Mouse (Mus musculus): ENCODE measurements around the gene Zcchc4.
"Not testable (repeated sequence)": the region's sequence is repeated elsewhere in the genome, so short reads cannot be mapped to it uniquely, and the experiment has no call there.

Zcchc4 gene

DNA sequence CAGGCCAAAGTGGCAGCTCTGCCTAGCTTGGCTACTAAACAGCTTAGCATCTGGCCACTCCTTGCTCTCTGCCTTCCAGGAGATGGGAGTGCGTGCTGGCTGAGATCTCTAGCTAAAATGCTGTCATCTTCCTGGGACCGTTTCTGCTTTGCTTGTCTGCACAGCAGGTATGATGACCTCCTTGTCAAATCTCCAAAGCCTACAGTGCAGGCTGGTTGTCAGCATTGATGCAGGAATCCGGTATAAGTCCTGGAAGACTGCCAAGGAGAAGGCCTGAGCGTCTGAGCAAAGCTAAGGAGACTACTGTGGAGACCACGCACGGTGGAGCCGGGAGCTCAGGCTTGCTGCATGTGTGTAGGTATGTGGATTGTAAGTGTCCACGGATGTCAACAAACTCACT is at the start of gene Zcchc4:
Gene Zcchc4, plus strand, starts transcription at position 173 of the 400 bp plus-strand sequence.
- DNase-seq (ENCODE audit: low spot score) = no peak

DNA sequence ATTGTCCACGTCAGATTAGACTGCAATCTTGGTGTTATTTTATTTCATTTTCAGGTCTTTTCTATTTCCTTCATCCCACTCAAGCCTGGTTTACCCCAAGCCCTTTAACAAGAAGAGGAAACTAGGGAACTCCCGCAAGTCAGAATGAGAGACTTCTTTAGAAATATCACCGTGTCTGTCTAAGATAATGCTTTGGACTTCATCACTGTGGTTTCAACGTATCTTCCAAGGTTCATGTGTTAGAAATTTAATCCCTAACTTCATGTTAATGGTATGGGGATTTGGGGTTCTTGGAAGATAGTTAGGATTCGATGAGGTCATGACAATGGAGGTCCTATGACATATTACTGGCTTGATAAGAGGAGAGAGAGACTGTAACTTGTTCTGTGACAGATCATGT is 47.5 kb upstream of the Zcchc4 start:
- no peak for DNase-seq (ENCODE audit: low spot score)

- DNase-seq (ENCODE audit: low spot score) = no peak
These were observed 42.4 kb upstream of the Zcchc4 start for GRCm38 (mm10) chr5:52732811-52733210.

GRCm38 (mm10) chr5:52736046-52736445 is 39.2 kb upstream of the Zcchc4 start:
- DNase-seq (ENCODE audit: low spot score) = no peak

DNA sequence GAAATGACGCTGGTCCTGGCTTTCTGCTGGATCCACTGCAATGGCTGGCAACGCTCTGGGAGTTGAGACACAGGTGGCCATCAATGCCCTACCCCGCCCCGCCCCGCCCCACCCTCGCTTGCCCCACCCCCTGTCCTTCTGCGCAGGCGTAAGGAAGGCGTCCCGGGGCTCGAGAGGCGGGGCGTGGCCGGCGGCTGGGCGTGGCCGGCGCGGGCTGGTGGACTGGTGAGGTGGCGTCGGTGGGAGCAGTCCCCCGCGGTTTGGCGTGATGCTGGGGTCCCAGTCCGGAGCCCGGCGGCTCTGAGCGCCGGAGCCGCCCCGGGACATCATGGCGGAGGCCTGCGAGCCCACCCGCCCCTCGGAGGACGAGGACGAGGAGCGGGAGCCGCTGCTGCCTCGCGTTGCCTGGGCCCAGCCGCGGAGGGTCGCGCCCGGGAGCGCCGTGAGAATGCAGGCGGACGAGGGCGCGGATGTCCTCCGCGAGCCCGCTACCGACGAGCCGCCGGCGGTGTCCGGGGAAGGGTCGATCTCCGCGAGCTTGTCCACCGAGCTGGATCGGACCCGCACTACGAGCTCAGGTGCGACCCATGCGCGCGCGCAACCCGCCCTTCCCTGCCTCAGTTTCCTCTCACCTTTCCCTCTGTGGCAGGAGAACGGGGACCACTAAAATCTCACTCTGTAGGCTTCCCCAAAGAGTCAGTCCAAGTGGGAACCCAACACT is 33.7 kb upstream of the Zcchc4 start, which contains the start of gene Pi4k2b:
Gene Pi4k2b, plus strand, starts transcription at position 184 of the 721 bp plus-strand sequence.
- DNase-seq (ENCODE audit: low spot score) = peak; percentile 82

- peak; percentile 71 for DNase-seq (ENCODE audit: low spot score)
These were observed 32.9 kb upstream of the Zcchc4 start for GRCm38 (mm10) chr5:52742112-52742813.

- DNase-seq (ENCODE audit: low spot score) = no peak
These were observed 32.0 kb upstream of the Zcchc4 start for GRCm38 (mm10) chr5:52743231-52743630.

GRCm38 (mm10) chr5:52746920-52747319 is 28.3 kb upstream of the Zcchc4 start:
- no peak for DNase-seq (ENCODE audit: low spot score)

DNA sequence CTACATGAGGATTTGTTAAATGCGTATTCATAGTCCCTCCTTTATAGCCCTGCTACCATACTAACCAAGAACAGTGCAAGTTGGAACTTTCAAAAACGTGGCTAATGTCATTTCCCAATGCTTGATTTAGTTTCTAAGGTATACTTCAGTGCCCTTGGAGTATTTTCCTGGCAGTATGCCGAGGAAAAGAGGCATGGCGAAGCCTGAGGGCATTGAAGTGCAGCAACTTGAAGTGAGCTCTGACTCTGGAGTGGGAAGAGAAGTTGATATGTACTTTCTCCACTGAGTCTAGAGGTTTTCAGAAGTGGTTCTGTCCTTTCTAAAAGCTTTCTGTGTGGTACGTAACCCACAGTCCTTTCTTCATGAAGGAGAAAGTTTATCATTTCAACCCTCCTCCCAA is 26.5 kb upstream of the Zcchc4 start:
- DNase-seq (ENCODE audit: low spot score) = no peak

- DNase-seq (ENCODE audit: low spot score) = no peak
These were observed 22.1 kb upstream of the Zcchc4 start for GRCm38 (mm10) chr5:52753146-52753545.

- peak; percentile 16 for DNase-seq (ENCODE audit: low spot score)
These were observed 21.0 kb upstream of the Zcchc4 start for GRCm38 (mm10) chr5:52754196-52754595.

GRCm38 (mm10) chr5:52755337-52755736 is 19.9 kb upstream of the Zcchc4 start:
- DNase-seq (ENCODE audit: low spot score) = no peak

DNA sequence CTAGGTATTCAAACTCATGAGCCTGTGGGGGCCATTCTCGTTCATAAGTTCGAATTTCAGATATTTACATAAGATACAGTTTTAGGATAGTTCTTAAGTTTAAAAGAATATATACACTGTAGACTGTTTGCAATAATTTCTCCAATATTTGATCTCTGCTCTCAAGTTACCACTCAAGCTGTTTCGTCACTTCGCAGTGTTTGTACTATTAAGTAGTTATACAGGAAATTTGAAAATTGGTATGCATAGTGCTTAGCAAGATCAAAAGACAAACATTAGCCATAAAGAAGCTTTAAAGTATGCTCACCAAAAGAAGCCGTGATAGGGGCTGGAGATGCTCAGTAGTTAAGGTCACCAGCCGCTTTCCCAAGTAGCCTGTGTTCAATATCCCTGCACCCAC is 19.2 kb upstream of the Zcchc4 start:
- DNase-seq (ENCODE audit: low spot score) = no peak

- no peak for DNase-seq (ENCODE audit: low spot score)
These were observed 12.6 kb upstream of the Zcchc4 start for GRCm38 (mm10) chr5:52762586-52762985.

DNA sequence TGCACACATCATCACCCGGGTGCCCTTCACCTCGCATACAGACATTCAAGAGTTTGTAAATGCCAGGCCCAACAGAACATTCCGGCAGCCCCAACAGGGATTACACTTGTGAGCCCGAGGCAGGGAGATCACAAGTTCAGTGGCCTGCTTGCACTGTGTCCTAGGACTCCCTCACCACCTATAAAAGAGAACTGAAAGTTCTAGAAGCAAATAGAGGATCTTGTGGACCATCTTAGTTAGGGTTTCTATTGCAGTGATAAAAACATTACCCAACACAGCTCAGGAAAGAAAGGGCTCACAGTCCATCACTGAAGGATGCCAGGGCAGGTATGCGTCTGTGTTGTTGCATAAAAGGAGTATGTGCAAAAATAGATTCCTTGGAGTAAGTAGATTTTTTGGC is 942 bp upstream of the Zcchc4 start:
- no peak for DNase-seq (ENCODE audit: low spot score)

GRCm38 (mm10) chr5:52776466-52777354 is 1.5 kb downstream of the Zcchc4 start:
- DNase-seq (ENCODE audit: low spot score) = not testable (repeated sequence)

DNA sequence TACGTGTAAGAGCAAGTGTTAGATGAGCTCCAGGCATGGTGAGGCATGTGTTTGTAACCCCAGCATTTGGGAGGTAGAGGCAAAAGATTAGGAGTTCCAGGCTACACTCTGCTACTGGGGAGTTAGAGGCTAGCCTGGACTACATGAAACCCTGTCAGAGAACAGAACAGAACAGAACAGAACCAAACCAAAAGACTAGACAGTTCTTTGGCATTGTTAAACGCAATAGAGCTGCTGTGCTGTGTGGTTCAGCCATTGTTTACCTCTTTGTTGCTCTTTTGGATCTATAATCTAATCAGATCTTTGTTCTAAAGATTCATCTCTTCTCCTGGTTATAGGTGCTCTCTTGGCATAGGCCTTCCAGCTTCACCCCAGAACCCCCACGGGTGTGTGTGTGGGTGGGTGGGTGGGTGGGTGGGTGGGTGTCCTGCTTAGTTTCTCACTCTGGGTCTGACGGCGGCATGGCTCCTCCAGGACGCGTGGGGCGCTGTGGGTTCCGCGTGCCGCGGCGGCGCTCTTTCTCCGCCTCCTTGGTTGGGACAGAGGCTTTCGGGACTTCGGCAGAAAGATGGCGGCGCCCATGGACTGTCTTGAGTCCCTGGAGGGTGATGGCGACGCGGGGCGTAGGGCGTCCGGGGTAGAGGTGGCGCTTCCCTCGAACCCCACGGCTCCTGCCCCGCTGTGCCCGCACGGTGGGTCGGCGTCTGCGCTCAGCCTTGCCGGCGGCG is 7.5 kb downstream of the Zcchc4 start:
- peak; percentile 94 for DNase-seq (ENCODE audit: low spot score)

GRCm38 (mm10) chr5:52783251-52783620 is 8.0 kb downstream of the Zcchc4 start:
- DNase-seq (ENCODE audit: low spot score) = no peak

- peak; percentile 25 for DNase-seq (ENCODE audit: low spot score)
These were observed 8.7 kb downstream of the Zcchc4 start for GRCm38 (mm10) chr5:52783957-52784356.

- DNase-seq (ENCODE audit: low spot score) = peak; percentile 38
These were observed 11.5 kb downstream of the Zcchc4 start for GRCm38 (mm10) chr5:52786556-52787322.

- DNase-seq (ENCODE audit: low spot score) = no peak
These were observed 18.0 kb downstream of the Zcchc4 start for GRCm38 (mm10) chr5:52793230-52793629.
